1 mouse cellular context compared by ENCODE assay signal in the genomic region with DNA sequence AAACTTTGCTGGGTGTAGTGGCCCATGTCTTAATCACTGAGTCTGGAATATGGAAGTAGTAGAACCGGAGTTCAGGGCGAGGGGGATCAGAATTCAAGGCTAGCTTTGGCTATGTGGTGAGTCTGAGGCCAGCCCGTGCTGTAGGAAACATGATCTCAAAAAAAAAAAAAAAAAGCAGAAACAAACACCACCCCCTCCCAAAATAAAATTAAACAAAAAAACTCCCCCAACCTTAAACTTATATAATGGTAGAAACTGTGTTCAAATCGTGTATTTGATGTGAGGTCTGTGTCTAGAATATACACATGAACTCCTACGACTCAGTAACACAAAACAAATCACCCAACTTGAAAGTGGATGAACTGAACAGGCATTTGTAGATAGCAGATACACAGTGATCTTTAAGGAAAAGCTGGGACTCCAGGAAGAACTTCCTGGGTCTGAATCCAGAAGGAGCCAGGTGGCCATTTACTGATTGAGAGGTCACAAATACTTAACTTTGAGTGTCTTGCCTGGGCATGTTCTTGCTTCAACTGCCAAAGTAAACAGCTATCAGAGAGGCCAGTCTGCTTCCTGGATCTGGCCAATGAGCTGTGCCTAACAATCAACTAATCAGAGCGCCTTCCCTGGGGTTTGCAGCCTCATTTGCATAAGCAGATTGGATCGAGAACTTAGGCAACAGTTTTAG.
TF ChIP-seq lines count a peak whose summit lies in the region.

No protein-coding gene starts in this region.

TF ChIP-seq in MEL, 35 proteins besides CTCF, POLR2A, EP300 and RAD21 (continued from another document):
- TF ChIP-seq NELFE (IDR thresholded peaks at IDR 0.05; ENCODE audit: low read depth, low read length) (no peak), NRF1 (IDR thresholded peaks at IDR 0.05; ENCODE audit: insufficient read depth, low read depth, low read length, poor library complexity, severe bottlenecking) (no peak), SIN3A (IDR thresholded peaks at IDR 0.05; ENCODE audit: low read length) (no peak), JUND (IDR thresholded peaks at IDR 0.05; ENCODE audit: low read depth, low read length) (no peak), ETS1 (IDR thresholded peaks at IDR 0.05; ENCODE audit: low read depth, low read length) (no peak), GATA1 (IDR thresholded peaks at IDR 0.05; ENCODE audit: low read depth, low read length) (peak; percentile 39; the same call in 1 of the 2 replicates), MXI1 (IDR thresholded peaks at IDR 0.05; ENCODE audit: low read depth, low read length) (no peak), MAFK (IDR thresholded peaks at IDR 0.05; ENCODE audit: borderline replicate concordance, low read depth, low read length) (no peak), SMC3 (IDR thresholded peaks at IDR 0.05; ENCODE audit: low read depth, low read length) (no peak), USF1 (IDR thresholded peaks at IDR 0.05; ENCODE audit: low read depth, low read length) (no peak), MAZ (IDR thresholded peaks at IDR 0.05; ENCODE audit: low read depth, low read length) (no peak), ZMIZ1 (IDR thresholded peaks at IDR 0.05; ENCODE audit: low read depth, low read length) (no peak), MAX (IDR thresholded peaks at IDR 0.05; ENCODE audit: low read length) (peak; percentile 48; the same call in 1 of the 2 replicates), CHD2 (IDR thresholded peaks at IDR 0.05; ENCODE audit: low read length) (no peak), MEF2A (IDR thresholded peaks at IDR 0.05; ENCODE audit: extremely low read depth, insufficient replicate concordance, low read depth, low read length, poor library complexity, severe bottlenecking) (no peak), ZNF384 (IDR thresholded peaks at IDR 0.05; ENCODE audit: low read depth, low read length) (no peak), RCOR1 (IDR thresholded peaks at IDR 0.05; ENCODE audit: low read depth, low read length) (peak; percentile 29; the same call in 1 of the 2 replicates), ZKSCAN1 (IDR thresholded peaks at IDR 0.05; ENCODE audit: low read depth, low read length) (no peak)
